Mouse (Mus musculus): ENCODE results near the gene Gm12886. TPM values are rescaled to one million over a fixed set of nuclear protein-coding genes. Genes with fewer than 3 reads are reported as not detected.

Gene Gm12886
- not detected in 2 replicates for polyA plus RNA-seq (2012; rRNA removed; ENCODE audit: low replicate concordance)

GRCm38 (mm10) chr4:121422999-121423398 is at the start of gene Gm12886:
TSS of gene Gm12886 (minus strand) at chr4:121423099.

Other genes starting within 250 kb of the Gm12886 start
- 0.38 and 0.39 TPM in 2 replicates for gene Rlf, start 208.0 kb downstream of the Gm12886 start, polyA plus RNA-seq (2012; rRNA removed; ENCODE audit: low replicate concordance)
- not detected in 2 replicates for gene Gm12888, start 98.2 kb downstream of the Gm12886 start, polyA plus RNA-seq (2012; rRNA removed; ENCODE audit: low replicate concordance)
- gene Gm12887, start 199.0 kb upstream of the Gm12886 start, polyA plus RNA-seq (2012; rRNA removed; ENCODE audit: low replicate concordance): not detected in 2 replicates

All from duodenum, adult 2 months (tissue).